Mouse (Mus musculus) kidney, adult 9 months (tissue): Measurements from ENCODE around the gene Erg.

Source experiments
- DNase-seq: peaks from one replicate; pipeline ENCODE4 v3.0.0; 2022

The Erg gene

GRCm38 (mm10) chr16:95385299-95385973 is 201.0 kb downstream of the Erg start:
- DNase-seq = no peak

GRCm38 (mm10) chr16:95384590-95385148 is 201.7 kb downstream of the Erg start:
- no peak for DNase-seq

GRCm38 (mm10) chr16:95382251-95382650 is 204.1 kb downstream of the Erg start:
- DNase-seq = no peak

GRCm38 (mm10) chr16:95376834-95377233 is 209.6 kb downstream of the Erg start:
- DNase-seq = no peak

- peak; percentile 13 for DNase-seq
These were observed 210.0 kb downstream of the Erg start for GRCm38 (mm10) chr16:95376364-95376763.

GRCm38 (mm10) chr16:95374646-95375045 is 211.7 kb downstream of the Erg start:
- DNase-seq = no peak

- DNase-seq = no peak
These were observed 213.4 kb downstream of the Erg start for GRCm38 (mm10) chr16:95372960-95373359.

GRCm38 (mm10) chr16:95371713-95372112 is 214.7 kb downstream of the Erg start:
- no peak for DNase-seq

GRCm38 (mm10) chr16:95366989-95367765 is 219.2 kb downstream of the Erg start:
- no peak for DNase-seq

GRCm38 (mm10) chr16:95365214-95365613 is 221.2 kb downstream of the Erg start:
- no peak for DNase-seq

- DNase-seq = no peak
These were observed 222.5 kb downstream of the Erg start for GRCm38 (mm10) chr16:95363632-95364465.

- no peak for DNase-seq
These were observed 224.4 kb downstream of the Erg start for GRCm38 (mm10) chr16:95361950-95362349.

- DNase-seq = no peak
These were observed 225.4 kb downstream of the Erg start for GRCm38 (mm10) chr16:95360940-95361489.

- DNase-seq = no peak
These were observed 226.1 kb downstream of the Erg start for GRCm38 (mm10) chr16:95360214-95360850.

- DNase-seq = no peak
These were observed 229.1 kb downstream of the Erg start for GRCm38 (mm10) chr16:95356962-95357955.

- no peak for DNase-seq
These were observed 232.6 kb downstream of the Erg start for GRCm38 (mm10) chr16:95353838-95354237.

- peak; percentile 27 for DNase-seq
These were observed 234.1 kb downstream of the Erg start for GRCm38 (mm10) chr16:95352266-95352665.

GRCm38 (mm10) chr16:95350499-95350898 is 235.9 kb downstream of the Erg start:
- peak; percentile 34 for DNase-seq

- no peak for DNase-seq
These were observed 236.6 kb downstream of the Erg start for GRCm38 (mm10) chr16:95349745-95350144.

- no peak for DNase-seq
These were observed 237.0 kb downstream of the Erg start for GRCm38 (mm10) chr16:95349344-95349743.

GRCm38 (mm10) chr16:95348555-95348954 is 237.8 kb downstream of the Erg start:
- DNase-seq = no peak
